Mouse (Mus musculus): ENCODE measurements around the gene 1810043G02Rik.
A peak's percentile ranks its signal among the peaks of the same experiment; 100 is the strongest.

DNA sequence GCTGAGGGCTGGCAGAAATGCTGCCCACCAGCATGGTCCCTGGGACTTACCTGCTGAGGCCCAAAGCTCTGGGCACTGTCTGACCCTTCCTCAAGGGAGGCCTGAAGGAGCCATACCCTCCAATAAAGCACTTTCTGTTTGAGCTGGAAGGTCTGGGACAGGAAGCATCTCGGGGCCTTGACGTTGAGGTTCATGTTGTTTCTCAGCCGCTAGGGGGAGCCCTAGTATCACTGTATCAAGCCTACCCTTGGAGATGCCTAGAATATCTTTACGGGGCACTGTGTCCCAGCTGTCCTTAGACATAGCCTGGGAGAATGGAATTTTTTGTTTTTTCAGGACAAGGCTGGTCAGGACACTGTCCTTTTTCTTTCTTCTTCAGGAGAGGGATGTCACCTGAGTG is 6.3 kb downstream of the 1810043G02Rik start:
- no peak for TF ChIP-seq ZNF384 (IDR thresholded peaks at IDR 0.05; ENCODE audit: low read depth, low read length)
- peak; percentile 84 for TF ChIP-seq ZC3H11A (IDR thresholded peaks at IDR 0.05; ENCODE audit: borderline replicate concordance, low read depth, low read length)
